Mouse (Mus musculus): ENCODE measurements around the gene Prr11.

The Prr11 gene

GRCm38 (mm10) chr11:87043052-87043451, 65.5 kb downstream of the Prr11 start:
- DNase-seq, result no peak

DNA sequence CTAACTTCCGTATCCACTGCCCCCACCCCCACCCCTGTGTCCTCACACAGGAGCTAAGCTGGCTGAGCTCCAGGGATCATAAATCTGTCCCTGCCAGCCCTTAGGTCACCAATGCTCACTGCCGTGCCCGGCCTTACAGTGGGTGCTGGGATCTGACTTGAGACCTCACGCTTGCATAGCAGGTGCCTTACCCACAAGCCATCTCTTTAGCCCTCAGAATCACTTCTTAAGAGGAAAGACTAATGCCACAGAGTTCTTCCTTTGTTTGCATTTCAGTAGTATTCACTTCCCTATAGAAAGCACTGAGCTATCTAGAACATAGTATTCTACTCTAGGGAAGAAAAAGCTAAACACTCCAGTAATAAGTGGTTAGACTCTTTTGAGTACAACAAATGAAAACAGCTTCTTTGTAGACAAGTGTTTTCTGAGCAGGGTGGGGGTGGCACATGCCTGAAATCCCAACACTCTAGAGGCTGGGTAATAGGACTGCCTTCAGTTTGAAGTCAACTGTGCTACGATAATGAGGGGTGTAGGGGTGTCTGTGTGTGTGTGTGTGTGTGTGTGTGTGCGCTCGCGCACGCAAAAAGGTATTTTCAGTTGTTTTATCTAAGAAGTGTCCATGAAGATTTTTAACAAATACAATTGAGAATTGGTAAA, 69.1 kb downstream of the Prr11 start:
- DNase-seq, result peak; percentile 79 to 89

Measured in lung, adult 18-20 months (tissue).